Mouse (Mus musculus) embryo, embryonic 11.5 days (tissue): Measurements from ENCODE around the gene Rcsd1.

ENCODE experiments used
- DNase-seq: peaks from one replicate; pipeline ENCODE4 v3.0.0-alpha.2; 2012; ENCODE audit warnings: low read depth, low spot score

Rcsd1 gene

DNA sequence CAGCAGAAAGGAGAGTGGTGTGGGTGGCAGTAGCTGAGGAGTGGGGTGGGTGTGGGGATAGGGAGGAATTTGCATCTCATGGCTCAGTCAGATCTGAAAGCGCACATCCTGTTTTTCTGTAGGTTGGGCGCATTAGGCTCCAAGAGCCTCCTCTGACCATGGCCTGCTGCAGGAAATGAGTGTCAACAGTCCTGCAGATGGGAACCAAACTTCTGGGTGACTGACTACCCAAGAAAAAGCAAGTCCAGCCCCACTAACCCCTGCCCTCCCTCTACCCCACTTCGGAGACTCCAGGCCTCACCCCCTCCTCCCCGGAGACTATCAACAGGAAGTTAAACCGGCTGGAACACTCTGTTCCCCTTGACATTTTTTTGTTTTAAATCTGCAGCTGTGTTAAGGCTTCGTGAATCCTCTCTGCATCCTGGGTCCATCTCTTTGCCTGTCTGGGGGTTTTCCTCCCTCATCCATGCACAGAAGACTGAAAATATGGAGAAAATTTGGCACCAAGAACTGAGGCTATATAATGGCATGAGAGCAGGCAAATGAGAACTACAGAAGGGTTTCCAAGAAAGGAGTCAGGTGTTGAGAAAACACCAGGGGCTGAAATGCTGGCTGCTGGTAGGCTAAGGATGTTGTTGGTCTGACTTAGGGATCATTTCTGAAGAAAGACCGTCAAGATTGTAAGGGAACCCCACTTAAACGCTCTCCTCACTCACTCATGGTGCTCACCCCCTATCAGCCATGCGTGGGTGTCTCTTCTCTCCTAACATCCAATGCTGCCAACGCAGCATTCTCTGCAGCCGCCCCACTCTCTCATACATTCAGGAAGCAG, 8.4 kb upstream of the Rcsd1 start:
- DNase-seq, result no peak

GRCm38 (mm10) chr1:165716426-165716825, 6.9 kb upstream of the Rcsd1 start:
- DNase-seq, result no peak

DNA sequence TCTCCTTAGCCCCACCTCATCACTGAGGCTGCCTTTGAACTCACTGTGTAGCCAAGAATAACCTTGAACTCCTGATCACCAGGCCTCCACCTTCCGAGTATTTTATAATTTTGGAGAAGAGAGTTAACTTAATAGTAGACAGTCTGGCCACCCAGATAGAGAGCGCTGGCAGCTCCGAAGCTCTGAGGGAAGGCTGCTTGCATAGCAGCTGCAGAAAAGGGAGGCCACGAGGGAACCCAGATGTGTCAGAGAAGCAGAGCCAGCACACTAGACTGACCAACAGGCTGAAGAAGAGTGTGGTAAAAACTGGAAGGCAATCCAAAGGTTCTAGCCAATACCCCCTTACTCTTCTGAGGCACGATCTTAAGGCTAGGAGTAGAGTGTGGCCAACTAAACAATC, 4.2 kb upstream of the Rcsd1 start:
- DNase-seq, result no peak

DNA sequence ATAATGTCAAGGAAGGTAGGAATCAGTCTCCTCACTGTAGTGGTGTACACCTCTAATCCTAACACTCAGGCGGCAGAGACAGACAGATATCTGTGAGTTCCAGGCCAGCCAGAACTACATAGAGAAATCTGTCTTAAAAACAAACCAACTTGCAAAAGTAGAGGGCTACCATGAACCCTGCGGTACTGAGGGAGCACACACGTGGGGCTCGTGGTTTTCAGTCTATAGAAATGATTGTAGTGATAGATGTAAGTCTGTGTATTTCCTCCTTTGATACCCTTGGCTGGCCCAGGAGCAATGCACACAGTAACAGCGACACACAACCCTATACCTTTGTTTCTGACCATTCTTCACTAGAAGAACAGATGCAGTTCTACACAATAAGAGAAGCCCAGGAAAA, 2.4 kb upstream of the Rcsd1 start:
- no peak for DNase-seq

DNA sequence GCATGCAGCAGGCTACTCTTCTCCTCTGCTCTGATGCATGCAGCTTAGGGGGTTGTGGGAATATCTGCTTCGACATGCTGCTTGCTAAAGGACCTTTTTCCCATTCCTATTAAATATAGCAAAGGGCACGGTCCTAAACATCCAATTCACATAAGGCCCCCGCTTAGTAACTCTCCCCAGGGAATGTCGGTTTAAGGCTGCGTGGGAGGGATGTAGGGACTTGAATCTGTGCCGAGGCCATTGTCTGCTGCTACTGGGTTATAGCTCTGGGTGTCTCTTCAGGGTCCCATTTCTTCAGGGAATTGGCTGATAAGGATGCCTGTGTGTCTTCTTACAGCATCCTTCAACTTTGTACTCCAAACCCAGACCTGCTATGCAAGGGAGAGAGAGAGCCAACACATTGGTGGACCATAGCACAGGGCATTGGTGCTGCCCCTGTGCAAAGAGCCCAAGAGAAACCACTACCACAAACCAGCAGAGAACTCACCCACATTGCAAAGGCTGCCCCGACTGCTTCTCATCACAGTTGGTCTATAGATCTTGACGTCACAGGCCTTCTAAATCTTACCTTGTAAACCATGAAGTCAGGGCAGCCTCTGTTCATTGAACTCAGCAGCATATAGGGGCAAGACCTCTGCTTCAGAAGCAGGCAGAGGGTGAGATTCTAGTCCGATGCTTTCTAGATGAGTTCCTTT, 724 bp downstream of the Rcsd1 start:
- DNase-seq, result no peak

- no peak for DNase-seq
These were observed 1.8 kb downstream of the Rcsd1 start for GRCm38 (mm10) chr1:165707640-165708322.

GRCm38 (mm10) chr1:165707241-165707639, 2.3 kb downstream of the Rcsd1 start:
- DNase-seq, result no peak

DNA sequence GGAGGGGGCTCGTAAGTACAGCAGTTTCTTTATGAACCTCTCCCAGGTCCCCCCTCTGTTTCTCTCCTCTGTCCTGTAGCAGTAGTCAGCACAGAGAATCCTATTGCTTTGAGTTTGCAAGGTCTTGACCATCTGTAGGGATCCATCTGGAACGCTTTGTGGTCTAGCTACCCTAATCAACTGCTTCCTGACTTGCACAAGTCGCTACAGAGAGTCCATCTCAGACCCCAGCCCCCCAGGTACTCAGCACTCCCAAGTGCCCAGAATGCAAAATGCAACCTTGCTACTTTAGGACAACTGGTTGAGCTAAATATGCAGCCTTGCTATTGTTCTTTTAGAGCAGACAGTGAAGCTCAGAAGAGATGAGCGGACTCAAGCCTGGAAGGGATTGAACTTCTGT, 3.1 kb downstream of the Rcsd1 start:
- no peak for DNase-seq

GRCm38 (mm10) chr1:165705868-165706348, 3.6 kb downstream of the Rcsd1 start:
- DNase-seq, result no peak

DNA sequence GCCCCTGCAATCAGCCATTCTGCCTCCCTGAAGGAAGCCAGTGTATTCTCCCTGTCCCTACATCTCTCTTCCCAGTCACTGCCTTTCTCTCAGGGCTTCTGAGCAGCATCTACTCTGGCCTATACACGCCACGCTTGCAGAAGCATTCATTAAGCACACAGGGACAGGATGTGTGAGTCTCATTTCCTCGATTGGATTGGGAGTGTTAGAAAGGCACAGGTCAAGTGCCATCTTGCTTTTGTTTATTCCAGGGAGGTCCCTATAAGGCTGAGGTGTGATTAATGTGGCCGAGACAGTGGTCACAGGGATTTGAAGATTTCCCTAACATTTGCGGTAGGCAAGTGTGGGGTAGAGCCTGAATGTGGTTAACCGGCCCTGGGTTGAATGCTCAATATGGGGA, 4.2 kb downstream of the Rcsd1 start:
- DNase-seq, result no peak

- DNase-seq, result no peak
These were observed 4.7 kb downstream of the Rcsd1 start for GRCm38 (mm10) chr1:165704841-165705240.

DNA sequence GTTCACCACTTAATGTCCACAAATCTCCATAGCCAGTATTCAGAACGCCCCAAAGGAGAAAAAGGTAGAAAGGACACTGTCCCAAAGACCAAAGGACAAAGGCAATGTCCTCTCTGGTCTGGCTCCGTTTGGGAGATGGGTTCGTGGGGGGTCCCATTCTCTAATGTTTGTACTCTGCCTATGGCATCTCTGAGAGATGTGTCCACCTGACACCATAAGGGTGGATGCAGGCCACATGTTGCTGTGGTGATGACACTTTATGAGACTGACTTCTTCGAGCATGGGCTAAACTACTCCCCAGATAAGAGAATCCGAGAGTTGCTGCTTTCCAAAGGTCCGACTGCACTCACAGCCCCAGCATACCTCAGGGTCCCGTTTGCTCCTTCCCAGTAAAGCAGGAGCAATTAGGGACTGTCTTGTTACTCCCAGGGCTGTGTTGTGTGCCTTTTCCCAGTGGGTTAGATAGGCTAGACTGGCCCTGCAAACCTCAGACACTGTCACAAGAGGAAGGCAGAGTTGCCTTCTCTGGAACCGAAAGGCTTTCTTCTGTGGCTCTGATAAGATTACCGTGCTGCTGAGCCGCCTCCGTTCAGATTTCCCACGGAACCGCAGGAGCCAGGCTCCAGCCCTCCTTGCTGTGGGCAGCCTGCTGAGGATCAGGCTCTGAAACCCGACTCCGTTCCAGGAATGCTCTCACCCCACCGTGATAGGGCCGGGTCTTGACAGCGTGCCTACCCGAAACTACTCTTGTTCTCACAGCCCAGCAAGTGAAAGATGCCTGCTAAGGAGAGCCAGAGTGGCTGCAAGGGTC, 7.1 kb downstream of the Rcsd1 start:
- DNase-seq, result peak; percentile 48

DNA sequence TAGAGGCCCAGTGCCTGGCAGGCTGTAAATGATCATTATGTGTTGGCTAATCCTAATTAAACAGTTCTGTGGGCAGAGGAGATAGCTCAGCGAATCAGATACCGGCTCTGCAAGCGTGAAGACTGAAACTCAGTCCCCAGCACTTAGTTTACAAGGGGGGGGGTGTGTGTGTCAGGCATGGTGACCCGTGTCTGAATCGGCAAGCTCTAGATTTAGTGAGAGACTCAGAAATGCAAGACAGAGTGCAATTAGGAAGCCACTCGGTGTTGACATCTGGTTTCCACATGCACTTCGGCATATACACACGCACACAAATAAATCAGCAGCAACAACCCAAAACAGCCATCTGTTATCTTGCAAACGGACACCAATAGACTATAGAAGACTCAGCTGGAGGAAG, 8.0 kb downstream of the Rcsd1 start:
- DNase-seq, result no peak

- no peak for DNase-seq
These were observed 8.5 kb downstream of the Rcsd1 start for GRCm38 (mm10) chr1:165700933-165701518.

- DNase-seq, result no peak
These were observed 9.2 kb downstream of the Rcsd1 start for GRCm38 (mm10) chr1:165700376-165700815.

DNA sequence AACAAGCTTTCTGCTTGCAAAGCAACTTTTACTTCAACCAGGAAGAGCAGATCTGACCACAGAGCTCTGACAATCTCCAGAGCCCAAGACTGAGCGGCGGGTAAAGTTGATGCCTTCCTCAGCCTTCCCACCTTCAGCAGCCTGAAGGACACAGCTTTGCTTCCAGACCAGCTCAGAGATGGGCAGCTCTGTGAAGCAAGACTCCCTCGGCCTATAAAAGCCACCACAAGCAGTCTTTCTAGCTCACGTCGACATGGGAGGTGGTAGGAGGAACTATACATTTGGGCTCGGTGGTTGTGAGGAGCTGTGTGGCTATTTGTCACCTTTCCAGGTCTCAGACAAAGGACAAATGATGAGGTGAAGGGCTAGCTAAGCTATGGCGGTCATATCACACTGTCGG, 11.9 kb downstream of the Rcsd1 start:
- DNase-seq, result no peak

GRCm38 (mm10) chr1:165696870-165697269, 12.7 kb downstream of the Rcsd1 start:
- no peak for DNase-seq

GRCm38 (mm10) chr1:165696040-165696439, 13.5 kb downstream of the Rcsd1 start:
- no peak for DNase-seq

- DNase-seq, result no peak
These were observed 14.1 kb downstream of the Rcsd1 start for GRCm38 (mm10) chr1:165695392-165696014.

DNA sequence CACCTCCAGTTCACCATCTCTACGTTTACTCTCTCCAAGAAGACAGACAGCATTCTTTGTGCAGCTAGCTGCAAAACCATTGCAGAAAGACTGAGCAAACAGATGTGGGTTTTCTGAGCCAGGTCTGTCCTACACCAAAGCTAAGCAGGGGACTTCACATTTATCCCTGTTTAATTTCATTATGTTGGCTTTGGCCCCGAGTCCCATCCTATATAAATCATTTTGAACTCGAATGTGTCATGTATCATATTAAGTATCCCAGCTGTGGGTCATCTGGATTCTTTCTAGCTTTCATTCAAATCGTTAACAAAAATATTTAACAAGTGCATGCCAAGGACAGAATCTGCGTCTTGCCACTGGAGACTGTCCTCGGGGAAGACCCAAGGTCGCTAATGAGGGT, 15.7 kb downstream of the Rcsd1 start:
- DNase-seq, result no peak

- DNase-seq, result no peak
These were observed 18.0 kb downstream of the Rcsd1 start for GRCm38 (mm10) chr1:165691516-165691915.
